Mouse (Mus musculus): ENCODE results near the gene Mb21d2.

DNA sequence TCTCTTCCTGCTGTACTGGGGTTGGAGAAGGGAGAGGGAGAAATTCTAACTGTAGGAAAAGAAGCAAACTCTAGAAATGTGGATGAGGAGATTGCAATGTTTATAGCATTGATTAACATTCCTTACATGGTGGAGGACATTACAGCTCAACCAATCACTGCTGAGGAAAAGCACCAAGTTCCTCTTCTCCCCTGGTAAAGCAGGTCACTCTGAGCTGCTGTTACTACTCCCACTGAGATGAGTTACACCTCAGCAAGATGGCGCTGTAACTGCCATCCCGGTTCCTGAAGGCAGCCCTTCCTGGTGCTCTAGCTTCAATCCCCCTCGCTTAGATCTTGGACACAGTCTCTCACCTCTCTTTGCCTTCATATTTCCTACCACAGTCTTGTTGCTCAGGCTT is 6.2 kb upstream of the Mb21d2 start:
- TF ChIP-seq GATA1 (IDR thresholded peaks at IDR 0.05; ENCODE audit: low read length) (no peak), TAL1 (IDR thresholded peaks at IDR 0.05; ENCODE audit: low read length) (no peak)
